Mouse (Mus musculus): ENCODE results near the gene Hoxa2.

Hoxa2 gene

DNA sequence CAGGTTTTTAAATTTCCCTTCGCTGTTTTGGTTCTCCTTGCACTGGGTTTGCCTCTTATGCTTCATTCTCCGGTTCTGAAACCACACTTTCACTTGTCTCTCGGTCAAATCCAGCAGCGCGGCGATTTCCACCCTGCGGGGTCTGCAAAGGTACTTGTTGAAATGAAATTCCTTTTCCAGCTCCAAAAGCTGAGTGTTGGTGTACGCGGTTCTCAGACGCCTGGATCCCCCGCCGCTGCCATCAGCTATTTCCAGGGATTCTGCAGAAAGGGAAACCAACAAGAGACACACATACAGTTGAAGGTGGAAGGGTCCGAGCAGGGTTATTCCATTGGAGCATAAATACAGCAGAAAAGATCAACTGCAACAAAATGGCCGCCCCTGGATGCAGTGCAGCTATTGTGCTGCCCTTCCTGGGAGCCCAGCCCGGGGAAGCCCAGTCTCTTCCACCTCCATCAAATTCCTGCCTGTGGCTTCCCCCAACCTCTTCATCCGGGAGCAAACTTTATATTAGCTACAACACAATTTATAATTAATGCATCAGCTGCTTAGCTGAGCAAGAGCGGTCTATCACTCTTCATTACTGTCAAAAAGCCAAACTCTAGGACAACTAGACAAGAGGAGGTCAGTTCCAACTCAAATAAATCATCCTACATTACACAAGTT is 1.1 kb downstream of the Hoxa2 start:
- ChIA-PET POLR2A (interaction anchor here in 3 of 4 experiments (0.5 to 8.0 kb wide), 8 partner anchors 9 to 56 kb away, joined by 3 to 75 read pairs (median 4); partner anchors contain the start of gene 5730596B20Rik (in 1 of the 3)), CTCF (interaction anchor here in 2 of 4 experiments (0.6 to 1.1 kb wide), 5 partner anchors 43 to 126 kb away, joined by 3 to 4 read pairs (median 3); partner anchors contain the start of gene Hoxa7 (in 1 of the 2))

DNA sequence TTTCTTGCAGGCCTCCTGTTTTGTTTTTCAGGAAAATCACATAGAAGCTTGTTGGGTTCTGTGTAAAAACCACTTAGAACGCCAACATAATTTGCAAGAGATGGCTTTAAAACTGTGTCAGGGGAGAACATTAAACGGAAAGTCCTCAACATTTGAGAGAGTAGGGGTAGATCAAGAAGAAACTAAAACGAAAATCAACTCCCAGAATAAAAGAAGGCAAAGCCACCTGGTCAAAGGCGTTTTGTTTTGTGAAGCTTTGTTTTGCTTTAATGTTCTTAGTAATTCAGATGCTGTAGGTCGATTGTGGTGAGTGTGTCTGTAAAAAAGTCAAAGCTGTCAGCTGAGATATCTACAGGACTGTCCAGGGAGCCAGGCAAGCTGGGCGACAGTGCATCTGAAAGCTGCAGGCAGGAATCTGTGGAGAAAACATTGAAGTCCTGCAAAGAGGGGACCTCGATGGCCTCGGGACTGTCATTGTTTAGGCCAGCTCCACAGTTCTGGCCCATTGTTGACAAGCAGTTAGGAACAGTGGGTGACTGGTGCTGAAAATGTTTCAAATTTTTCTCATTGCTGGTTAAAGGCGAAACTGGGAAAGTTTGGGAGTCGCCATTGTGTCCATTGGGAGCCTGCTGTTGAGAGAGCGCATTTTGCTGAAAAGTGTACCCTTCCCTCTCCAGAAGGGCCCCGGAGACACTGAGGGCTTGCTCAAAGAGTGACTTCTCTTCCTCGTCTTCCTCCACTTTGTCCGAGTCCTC is 1.8 kb downstream of the Hoxa2 start:
- POLR2A ChIA-PET: interaction anchor here (0.5 to 8.0 kb wide), 11 partner anchors 9 to 91 kb away, joined by 3 to 75 read pairs (median 4); partner anchors contain the start of gene 5730596B20Rik (in 1 of the 4)
- CTCF ChIA-PET: interaction anchor here in 2 of 4 experiments (0.6 to 1.1 kb wide), 5 partner anchors 11 to 125 kb away, joined by 3 to 4 read pairs (median 3); partner anchors contain the start of genes Hoxa10 (in 1 of the 2) and Hoxa7 (in 1 of the 2)

DNA sequence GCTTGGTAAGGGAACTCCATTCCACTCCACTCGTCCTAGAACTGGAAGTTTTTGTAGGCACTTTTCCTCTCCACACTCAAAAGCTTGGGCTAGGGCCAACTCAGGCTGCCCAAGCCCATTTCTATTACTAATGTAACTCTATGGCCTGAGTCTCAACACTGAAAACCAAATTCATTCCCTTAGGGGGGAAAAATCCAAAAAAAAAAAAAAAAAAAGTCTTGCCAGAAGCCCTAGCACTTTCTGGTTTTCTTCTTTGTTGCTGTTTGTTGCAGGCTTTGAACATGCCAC is 2.6 kb downstream of the Hoxa2 start:
- ChIA-PET POLR2A (interaction anchor here in 3 of 4 experiments (0.6 to 8.0 kb wide), 8 partner anchors 10 to 92 kb away, joined by 3 to 75 read pairs (median 4); partner anchors contain the start of gene 5730596B20Rik (in 1 of the 3)), CTCF (interaction anchor here in 2 of 4 experiments (0.6 to 1.4 kb wide), 3 partner anchors 10 to 1354 kb away, joined by 3 read pairs; no protein-coding TSS in a partner anchor)

DNA sequence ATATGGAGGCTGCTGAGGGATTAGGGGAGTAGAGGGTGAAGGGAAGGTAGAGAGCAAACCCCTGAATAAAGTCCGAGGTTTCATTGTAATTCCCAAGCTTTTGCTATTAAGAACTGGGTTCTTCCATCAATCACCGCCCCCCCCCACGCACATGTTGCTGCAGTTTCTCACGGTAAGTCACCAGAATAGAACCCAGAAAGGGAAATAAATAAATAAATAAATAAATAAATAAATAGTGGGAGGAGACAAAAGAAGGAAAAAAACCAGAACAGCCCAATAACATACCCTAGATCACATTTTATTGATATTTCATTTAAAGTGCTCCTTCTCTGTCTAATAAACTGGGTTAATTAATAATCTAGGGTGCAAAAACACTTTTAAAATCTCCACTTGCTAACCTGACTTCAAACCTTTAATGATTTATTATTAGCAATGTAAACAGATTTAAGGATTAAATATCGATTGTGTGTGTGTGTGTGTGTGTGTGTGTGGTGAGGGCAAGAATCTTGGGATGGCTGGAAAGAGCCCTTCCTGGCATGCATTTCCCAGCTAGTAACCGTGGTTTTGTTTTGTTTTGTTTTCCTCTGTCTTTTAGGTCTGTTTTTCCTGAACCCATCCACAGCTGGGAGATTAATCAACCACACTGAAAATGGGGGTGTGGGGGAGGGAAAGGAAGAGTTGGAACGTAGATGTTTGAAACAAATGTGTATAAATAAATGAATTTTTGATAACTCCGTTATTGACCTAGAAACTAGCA is 3.1 kb downstream of the Hoxa2 start:
- POLR2A ChIA-PET: interaction anchor here in 3 of 4 experiments (0.6 to 8.0 kb wide), 12 partner anchors 11 to 561 kb away, joined by 3 to 75 read pairs (median 4); partner anchors contain the start of genes 5730596B20Rik (in 1 of the 3), Gm28308 (in 1 of the 3) and Hoxa3 (in 1 of the 3)
- CTCF ChIA-PET: interaction anchor here in 3 of 4 experiments (0.6 to 1.4 kb wide), 4 partner anchors 10 to 1354 kb away, joined by 3 read pairs; no protein-coding TSS in a partner anchor

DNA sequence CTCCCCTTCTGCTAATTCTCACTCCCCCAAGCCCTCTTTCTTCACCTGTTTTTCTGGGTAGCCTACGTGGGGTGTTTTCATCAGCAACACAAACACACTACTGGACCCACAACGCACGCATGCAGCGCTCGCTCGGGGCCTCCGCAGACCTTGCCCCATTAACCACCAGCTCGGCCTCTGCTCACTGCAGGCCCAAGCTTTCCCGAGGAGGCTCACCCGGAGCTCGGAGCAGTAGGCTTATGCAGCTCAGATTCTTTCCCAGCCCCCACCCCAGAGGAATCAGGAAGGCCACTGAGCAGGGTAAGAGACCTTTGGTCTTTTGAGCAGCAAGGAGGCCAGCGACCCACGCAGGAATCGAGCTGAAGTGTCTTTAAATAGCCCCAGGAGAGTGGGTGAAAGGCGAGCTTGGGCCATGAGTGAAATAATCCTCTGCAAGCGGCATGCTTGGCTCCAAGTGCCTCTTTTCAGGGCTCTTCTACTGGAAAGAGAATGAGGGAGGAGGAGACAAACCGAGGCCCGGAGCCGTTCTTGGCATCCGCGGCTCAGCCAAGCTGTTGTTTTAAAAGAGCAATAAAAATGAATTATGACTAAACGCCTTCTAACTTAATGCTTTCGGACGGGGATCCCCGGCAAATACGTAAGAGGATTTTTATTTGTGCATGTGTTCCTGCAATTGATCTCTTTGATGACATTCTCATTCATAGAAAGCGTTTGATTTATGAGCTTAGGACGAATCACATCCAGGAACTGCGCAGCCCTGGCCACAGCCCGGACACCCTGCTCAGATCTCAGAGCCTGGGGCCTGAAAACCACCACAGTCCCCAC is 3.9 kb downstream of the Hoxa2 start:
- CTCF ChIA-PET: interaction anchor here (0.5 to 1.4 kb wide), 5 partner anchors 11 to 1354 kb away, joined by 3 to 13 read pairs (median 3); partner anchors contain the start of gene Hoxa10 (in 1 of the 4)
- POLR2A ChIA-PET: interaction anchor here in 3 of 4 experiments (0.6 to 8.0 kb wide), 13 partner anchors 8 to 560 kb away, joined by 3 to 75 read pairs (median 4); partner anchors contain the start of genes 5730596B20Rik (in 1 of the 3), Gm28308 (in 1 of the 3) and Hoxa3 (in 1 of the 3)

DNA sequence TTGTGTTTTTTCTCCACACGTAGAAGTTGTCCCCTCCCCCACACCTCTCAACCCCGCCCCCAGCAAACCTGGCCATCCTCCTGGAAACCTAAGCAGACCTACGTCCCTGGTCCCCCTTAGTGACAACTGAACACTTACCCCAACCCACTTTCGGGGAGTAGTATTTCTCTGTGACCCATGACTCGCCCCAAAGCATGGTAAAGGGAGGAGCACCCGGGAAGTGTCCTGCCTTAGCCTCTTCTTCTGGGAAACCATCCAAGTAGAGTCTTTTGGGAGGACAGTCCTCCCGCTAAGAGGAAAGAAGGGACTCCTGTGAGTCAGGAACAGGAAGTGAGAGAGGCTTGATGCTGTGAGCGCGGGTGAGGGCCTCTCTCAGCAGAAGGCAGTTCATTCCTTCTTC is 4.7 kb downstream of the Hoxa2 start:
- POLR2A ChIA-PET: interaction anchor here in 2 of 4 experiments (1.1 to 8.0 kb wide), 7 partner anchors 8 to 53 kb away, joined by 3 to 75 read pairs (median 5); partner anchors contain the start of gene 5730596B20Rik (in 1 of the 2)
- CTCF ChIA-PET: interaction anchor here in 3 of 4 experiments (0.5 to 1.2 kb wide), 3 partner anchors 12 to 1353 kb away, joined by 3 to 13 read pairs (median 4); partner anchors contain the start of gene Hoxa10 (in 1 of the 3)

DNA sequence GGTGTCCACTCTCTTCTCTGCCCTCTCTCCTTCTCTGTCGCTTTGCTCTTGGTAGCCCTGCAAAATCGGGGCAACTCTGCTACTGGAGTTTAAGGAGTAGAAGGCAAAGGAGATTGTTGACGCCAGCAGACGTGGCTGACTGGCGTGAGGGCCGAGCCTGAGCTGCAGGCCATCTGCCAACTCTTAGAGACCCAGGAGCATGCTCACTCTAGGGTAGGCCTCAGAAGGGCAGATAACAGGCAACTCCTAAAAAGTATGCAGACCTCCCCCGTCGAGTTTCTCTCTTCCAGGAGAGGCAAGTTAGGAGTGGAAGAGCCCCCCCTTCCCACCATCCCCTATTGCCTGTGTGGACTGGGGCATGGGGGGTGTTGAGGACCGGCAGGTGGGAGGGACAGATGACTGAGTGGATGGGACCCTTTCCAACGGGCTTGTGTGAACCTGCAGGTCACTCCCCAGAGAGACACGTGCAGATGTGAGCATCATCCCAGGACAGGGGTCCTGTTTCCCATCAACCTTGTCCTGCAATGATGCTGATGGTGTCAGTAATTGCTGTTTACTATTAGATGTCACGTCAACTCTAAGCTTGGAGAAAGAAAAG is 5.4 kb downstream of the Hoxa2 start:
- POLR2A ChIA-PET: interaction anchor here in 3 of 4 experiments (0.6 to 8.0 kb wide), 24 partner anchors 9 to 291 kb away, joined by 3 to 75 read pairs (median 4); partner anchors contain the start of genes 5730596B20Rik (in 1 of the 3) and Hoxa10 (in 1 of the 3)
- CTCF ChIA-PET: interaction anchor here in 1 of 4 experiments (0.6 to 1.7 kb wide), 3 partner anchors 114 to 566 kb away, joined by 3 to 5 read pairs (median 3); no protein-coding TSS in a partner anchor

DNA sequence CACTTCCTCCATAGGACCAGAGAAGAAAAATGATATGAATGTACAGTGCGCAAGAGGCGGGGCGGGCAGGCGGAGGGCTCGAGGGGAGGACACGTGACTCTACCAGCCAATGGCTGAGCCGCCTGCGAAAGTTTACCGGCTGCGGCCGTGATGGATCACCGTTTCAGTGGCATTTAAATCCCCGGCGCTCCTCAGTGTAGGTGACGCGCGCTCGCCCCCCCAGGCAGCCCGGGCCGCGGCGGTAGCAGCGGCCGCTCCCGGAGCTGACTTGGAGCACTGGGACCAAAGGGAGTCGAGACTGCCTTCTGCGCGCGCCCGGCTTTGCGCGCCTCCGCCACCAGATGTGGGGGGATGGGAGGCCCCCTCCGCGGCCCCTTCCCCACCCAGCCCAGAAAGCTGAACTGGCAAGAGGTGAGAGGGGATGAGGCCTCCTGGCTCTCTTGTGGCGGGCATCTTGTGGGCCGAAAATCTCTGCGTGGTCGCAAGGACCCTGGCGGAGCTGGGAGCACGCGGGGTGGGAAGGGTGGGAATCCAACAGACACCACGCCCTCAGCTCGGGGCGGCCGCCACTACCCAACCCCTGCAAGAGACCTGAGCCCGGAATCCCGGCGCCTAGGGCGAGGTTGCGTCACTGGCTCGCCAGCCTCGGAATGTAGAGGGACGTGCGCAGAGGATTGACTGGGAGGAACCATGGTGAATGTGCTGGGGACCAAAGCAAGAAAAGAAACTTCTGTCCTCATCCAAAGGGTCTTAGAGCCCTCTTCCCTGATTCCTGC is 6.2 kb downstream of the Hoxa2 start, which contains the start of gene Hoxa1:
Hoxa1 (minus strand) TSS at position 42 of the 776 bp plus-strand sequence.
- ChIA-PET POLR2A (interaction anchor here (0.6 to 8.0 kb wide), 30 partner anchors 8 to 1565 kb away, joined by 3 to 75 read pairs (median 4); partner anchors contain the start of genes 5730596B20Rik (in 1 of the 4), Hoxa10 (in 1 of the 4) and Hoxa4 (in 1 of the 4)), CTCF (interaction anchor here in 2 of 4 experiments (0.6 to 1.7 kb wide), 4 partner anchors 52 to 566 kb away, joined by 3 to 5 read pairs (median 4); partner anchors contain the start of gene Hoxa7 (in 1 of the 2))

DNA sequence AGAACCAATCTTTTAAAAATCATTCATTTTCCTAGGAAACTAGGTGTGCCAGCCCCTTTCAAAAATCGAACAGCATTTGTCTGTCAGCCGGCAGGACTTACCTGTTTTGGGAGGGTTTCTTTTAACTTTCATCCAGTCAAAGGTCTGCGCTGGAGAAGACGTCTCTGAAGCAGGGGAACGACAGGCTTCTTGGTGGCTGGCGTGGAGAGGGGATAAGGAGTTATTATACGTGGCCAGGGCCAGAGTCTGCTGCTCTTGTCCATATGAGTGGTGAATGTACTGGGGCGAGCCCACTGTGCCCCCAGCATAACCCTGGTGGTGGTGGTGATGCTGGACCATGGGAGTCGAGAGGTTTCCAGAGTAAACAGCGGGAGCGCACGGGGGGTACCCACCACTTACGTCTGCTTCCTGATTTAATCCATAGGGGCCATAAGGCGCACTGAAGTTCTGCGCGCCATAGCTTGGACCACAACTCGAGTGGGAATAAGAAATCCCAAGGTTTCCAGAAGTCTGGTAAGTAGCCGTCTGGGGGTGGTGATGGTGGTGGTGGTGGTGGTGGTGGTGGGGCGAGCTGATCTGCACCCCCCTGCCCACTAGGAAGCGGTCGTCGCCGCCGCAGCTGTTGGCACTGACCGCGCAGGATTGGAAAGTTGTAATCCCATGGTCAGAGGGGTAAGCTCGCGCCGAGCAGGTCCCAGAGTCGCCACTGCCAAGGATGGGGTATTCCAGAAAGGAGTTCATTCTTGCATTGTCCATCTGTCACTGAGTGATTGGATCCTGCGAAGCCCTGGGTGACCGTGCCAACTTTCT is 7.0 kb downstream of the Hoxa2 start:
- POLR2A ChIA-PET: interaction anchor here (0.5 to 8.0 kb wide), 19 partner anchors 9 to 545 kb away, joined by 3 to 75 read pairs (median 4); partner anchors contain the start of genes Hoxa4 (in 2 of the 4), 5730596B20Rik (in 1 of the 4) and Hoxa10 (in 1 of the 4)
- CTCF ChIA-PET: interaction anchor here in 2 of 4 experiments (1.0 to 1.7 kb wide), 3 partner anchors 64 to 565 kb away, joined by 3 to 5 read pairs (median 5); partner anchors contain the start of gene Hoxa7 (in 1 of the 2)

DNA sequence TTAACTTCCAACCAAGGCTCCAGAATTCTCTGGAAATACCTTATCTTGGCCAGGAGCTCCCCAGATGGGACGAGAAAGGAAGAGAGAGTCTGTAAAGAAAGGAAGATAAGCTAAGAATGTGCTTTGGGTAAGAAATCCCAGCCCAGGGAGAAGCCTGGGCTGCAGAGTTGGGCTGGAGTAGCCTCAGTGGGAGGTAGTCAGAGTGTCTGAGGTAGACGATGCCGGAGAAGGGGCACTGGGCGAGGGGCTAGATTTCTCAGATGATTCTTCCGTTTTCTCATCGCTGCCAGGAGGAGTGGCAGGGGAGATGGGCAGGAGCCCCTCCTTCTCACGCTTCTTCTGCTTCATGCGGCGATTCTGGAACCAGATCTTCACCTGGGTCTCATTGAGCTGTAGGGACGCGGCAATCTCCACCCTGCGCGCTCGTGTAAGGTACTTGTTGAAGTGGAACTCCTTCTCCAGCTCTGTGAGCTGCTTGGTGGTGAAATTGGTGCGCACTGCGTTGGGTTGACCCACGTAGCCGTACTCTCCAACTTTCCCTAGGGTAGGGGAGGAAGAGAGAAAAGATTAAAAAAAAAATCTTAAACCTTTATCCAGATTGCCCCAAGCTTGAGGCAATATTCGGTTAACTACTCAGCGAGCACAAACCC is 8.0 kb downstream of the Hoxa2 start:
- CTCF ChIA-PET: no interaction called here
- POLR2A ChIA-PET: interaction anchor here in 2 of 4 experiments (1.6 to 8.0 kb wide), 3 partner anchors 16 to 130 kb away, joined by 3 to 75 read pairs (median 8); partner anchors contain the start of gene 5730596B20Rik (in 1 of the 2)

DNA sequence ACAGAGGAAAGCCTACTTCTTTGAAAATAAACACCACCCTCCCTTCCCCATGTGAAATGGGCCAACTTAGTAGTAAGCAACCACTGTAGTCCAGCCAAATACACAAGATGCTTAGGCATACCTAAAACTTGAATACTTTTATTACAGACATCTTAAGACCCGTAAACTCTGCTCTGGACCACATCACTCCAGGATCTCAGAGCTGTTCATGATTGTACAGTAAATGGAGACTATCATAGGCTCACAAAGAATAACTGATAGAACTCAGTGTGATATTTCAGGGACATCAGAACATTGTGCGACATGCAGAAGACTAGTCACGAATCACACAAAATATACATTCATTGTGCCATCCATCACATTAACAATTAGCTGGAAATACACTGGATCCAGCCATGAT is 9.2 kb downstream of the Hoxa2 start:
- CTCF ChIA-PET: interaction anchor here in 1 of 4 experiments (0.5 kb wide), 1 partner anchor 11 kb away, joined by 5 read pairs; no protein-coding TSS in a partner anchor
- POLR2A ChIA-PET: interaction anchor here in 3 of 4 experiments (0.6 to 1.3 kb wide), 5 partner anchors 17 to 982 kb away, joined by 3 to 5 read pairs (median 3); no protein-coding TSS in a partner anchor

DNA sequence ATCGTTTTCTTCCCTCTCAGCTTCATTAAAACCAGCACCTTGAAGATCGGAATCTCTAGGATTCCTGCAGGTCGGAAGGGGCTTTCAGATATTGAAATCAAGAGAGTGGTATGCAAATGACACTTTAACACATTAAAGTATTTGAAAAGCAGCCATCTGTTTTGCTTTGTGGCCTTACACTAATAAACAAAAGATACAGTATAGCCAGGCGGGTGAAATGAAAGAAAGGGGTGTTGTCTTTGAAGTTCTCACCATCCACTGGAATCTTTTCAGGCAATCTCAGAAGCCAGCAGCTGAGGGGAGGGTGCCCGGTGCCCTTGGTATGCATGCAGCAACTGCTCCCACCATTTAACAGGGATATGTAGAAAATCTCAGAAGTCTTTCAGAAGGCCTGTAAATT is 10.6 kb downstream of the Hoxa2 start:
- ChIA-PET CTCF (interaction anchor here in 2 of 4 experiments (0.6 to 0.7 kb wide), 2 partner anchors 203 to 833 kb away, joined by 3 to 4 read pairs; no protein-coding TSS in a partner anchor), POLR2A (interaction anchor here in 3 of 4 experiments (0.6 to 1.3 kb wide), 5 partner anchors 15 to 95 kb away, joined by 3 read pairs; no protein-coding TSS in a partner anchor)

DNA sequence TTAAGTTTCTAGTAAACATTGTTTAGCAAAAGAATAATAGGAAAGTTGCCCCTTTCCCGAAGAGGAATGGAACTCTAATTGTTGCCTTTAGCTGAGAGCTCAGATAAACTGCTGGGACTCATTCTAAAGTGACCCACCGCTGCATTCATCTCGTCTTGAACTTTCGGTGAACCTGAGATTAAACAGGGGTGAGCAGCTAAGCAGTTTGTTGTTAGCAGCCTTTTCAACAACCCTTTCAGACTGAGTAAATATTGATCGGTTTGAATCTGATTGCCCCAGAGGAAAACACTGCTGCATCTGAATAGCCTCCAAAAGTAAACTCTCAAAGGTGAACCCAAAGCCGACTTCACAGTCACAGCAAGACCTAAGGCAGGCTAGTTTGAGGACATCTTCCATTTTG is 11.4 kb downstream of the Hoxa2 start:
- ChIA-PET CTCF (no interaction called here), POLR2A (interaction anchor here in 2 of 4 experiments (0.5 to 1.1 kb wide), 4 partner anchors 19 to 160 kb away, joined by 3 to 6 read pairs (median 3); no protein-coding TSS in a partner anchor)
